Mouse (Mus musculus) ES-Bruce4 (cell line): ENCODE results near the gene Gnaq.

Source experiments
- CTCF ChIP-seq: IDR thresholded peaks from one replicate; pipeline ENCODE4 v1.8.1; 2011; ENCODE audit warnings: low read depth, low read length
- EP300 ChIP-seq: IDR thresholded peaks from 2 replicates; pipeline ENCODE4 v1.6.1; 2011; ENCODE audit warnings: low read depth, low read length; ENCODE audit not compliant: insufficient read depth

DNA sequence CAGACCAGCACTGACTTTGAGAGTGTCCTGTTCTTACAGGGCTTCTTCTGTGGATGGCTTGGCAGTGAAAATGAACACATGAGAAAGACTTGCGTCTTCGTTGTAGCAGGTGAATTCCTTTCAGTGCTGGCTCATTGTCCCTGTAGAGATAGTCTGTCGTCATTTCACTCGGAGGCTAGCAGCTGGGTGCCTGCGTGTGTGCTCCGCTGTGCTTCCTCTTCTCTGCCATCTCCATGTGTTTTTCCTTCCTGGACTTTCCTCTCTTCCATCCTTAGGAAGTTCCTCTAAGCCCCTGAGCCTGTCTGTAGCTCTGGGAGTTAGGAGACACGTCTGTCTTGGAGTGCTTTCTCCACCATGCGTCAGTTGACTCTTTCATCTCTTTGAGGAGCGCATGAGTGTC is 41.1 kb downstream of the Gnaq start:
- TF ChIP-seq CTCF: no peak
- no peak for TF ChIP-seq EP300
